Mouse (Mus musculus) forebrain, embryonic 12.5 days (tissue): ENCODE measurements around the gene Leprot. TPM values are rescaled to one million over a fixed set of nuclear protein-coding genes. Genes with fewer than 3 reads are reported as not detected.

Experiments
- ATAC-seq: fragments of 200-750 bp; cut with Nextera tagmentation; 2 replicates; pipeline ENCODE4 v1.8.0; 2017; ENCODE audit warnings: moderate TSS enrichment; ENCODE audit not compliant: low FRiP score
- H3K27ac ChIP-seq: fragments of 300-500 bp; sonication (generic); 2 replicates; pipeline ENCODE4 v1.5.1; 2016; ENCODE audit warnings: mild to moderate bottlenecking
- H3K27me3 ChIP-seq: fragments of 300-500 bp; sonication (generic); 2 replicates; pipeline ENCODE4 v1.6.1; 2016; ENCODE audit warnings: mild to moderate bottlenecking
- H3K36me3 ChIP-seq: fragments of 300-500 bp; sonication (generic); replicated peaks from 2 replicates; pipeline ENCODE4 v1.6.1; 2016; ENCODE audit warnings: mild to moderate bottlenecking
- H3K4me1 ChIP-seq: fragments of 300-500 bp; sonication (generic); 2 replicates; pipeline ENCODE4 v1.6.1; 2016
- H3K4me2 ChIP-seq: fragments of 300-500 bp; sonication (generic); 2 replicates; pipeline ENCODE4 v1.6.1; 2016; ENCODE audit warnings: mild to moderate bottlenecking, moderate library complexity
- H3K4me3 ChIP-seq: fragments of 300-500 bp; sonication (generic); replicated peaks from 2 replicates; pipeline ENCODE4 v1.5.1; 2016; ENCODE audit warnings: mild to moderate bottlenecking
- H3K9ac ChIP-seq: fragments of 300-500 bp; sonication (generic); 2 replicates; pipeline ENCODE4 v1.6.1; 2016; ENCODE audit warnings: mild to moderate bottlenecking
- H3K9me3 ChIP-seq: fragments of 300-500 bp; sonication (generic); 2 replicates; pipeline ENCODE4 v1.6.1; 2016
- WGBS: fragments of 180-500 bp; shearing (Covaris S2); methylation state at CpG from one replicate; pipeline ENCODE4 v1.1.7; 2016; 5-methylcytosine and 5-hydroxymethylcytosine counted together
- polyA plus RNA-seq: library from polyadenylated mRNA; unstranded; fragments of >200 nt; fragmentation: Nextera tagmentation; extraction: Ambion mirVana; gene quantifications from 2 replicates; pipeline ENCODE4 v1.2.1, GENCODE M21; 2016

Leprot gene
- polyA plus RNA-seq, 1 experiment from 2014 or later = 62.8 TPM

DNA sequence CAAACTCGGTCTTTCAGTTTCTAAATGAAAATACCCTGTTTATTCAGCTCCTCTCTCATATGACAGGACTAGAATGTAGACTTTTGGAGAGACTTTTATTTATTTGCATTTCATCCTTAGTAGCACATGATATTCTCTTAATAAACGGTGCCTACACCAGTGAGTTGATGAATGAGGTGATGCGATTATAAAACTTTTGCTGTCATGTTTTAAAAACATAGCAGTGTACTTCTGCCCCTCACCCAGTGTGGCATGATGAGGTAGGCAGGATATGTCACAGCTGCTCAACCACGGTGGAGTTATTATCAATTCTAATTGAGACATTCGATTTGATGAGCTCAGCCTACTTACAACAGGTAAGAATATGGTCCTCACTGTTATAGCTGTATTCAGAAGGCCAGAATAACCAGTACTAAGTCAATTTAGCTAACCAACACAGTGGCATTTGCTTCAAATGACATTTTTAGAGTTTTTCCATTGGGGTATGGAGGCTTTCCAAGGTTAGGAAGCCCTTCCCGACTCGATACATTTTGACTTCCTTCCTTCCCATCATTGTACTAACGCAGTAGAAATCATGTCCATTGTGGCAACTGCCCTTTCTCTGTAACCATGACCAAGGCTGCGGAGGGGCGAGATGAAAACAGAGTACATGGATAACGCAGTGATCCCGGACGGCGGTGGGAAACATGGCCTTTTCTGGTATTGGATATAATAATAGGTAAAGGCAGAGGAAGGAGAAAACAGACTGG lies 53.5 kb downstream of the Leprot start:
- no peak overlapping the region for H3K4me3 ChIP-seq
- no peaks in the 10 kb centered on the region for H3K9me3 ChIP-seq
- H3K27ac ChIP-seq = no peak overlapping the region
- no peak overlapping the region for H3K9ac ChIP-seq
- 92% methylated on average over 14 of the region's 14 CpGs for WGBS
- H3K4me1 ChIP-seq = no peaks in the 10 kb centered on the region
- no peaks in the 10 kb centered on the region for H3K36me3 ChIP-seq
- ATAC-seq = no peak
- H3K27me3 ChIP-seq = no peaks in the 10 kb centered on the region
- no peak overlapping the region for H3K4me2 ChIP-seq

GRCm38 (mm10) chr4:101705325-101705724 lies 57.8 kb downstream of the Leprot start:
- Histone ChIP-seq H3K36me3 (no peaks in the 10 kb centered on the region), H3K9me3 (no peaks in the 10 kb centered on the region), H3K27me3 (no peaks in the 10 kb centered on the region), H3K4me1 (no peaks in the 10 kb centered on the region), H3K4me2 (no peak overlapping the region), H3K4me3 (no peak overlapping the region), H3K9ac (no peak overlapping the region), H3K27ac (no peak overlapping the region)
- WGBS = 90% methylated on average over 9 of the region's 9 CpGs
- no peak for ATAC-seq

- ATAC-seq = no peak
- H3K4me3 ChIP-seq = no peak overlapping the region
- H3K36me3 ChIP-seq = no peaks in the 10 kb centered on the region
- 64% methylated on average over 2 of the region's 2 CpGs for WGBS
- H3K9me3 ChIP-seq = no peaks in the 10 kb centered on the region
- H3K4me2 ChIP-seq = no peak overlapping the region
- H3K27me3 ChIP-seq = no peaks in the 10 kb centered on the region
- H3K27ac ChIP-seq = no peak overlapping the region
- H3K4me1 ChIP-seq = no peaks in the 10 kb centered on the region
- H3K9ac ChIP-seq = no peak overlapping the region
Measured at GRCm38 (mm10) chr4:101707234-101707633, 59.7 kb downstream of the Leprot start.

- Histone ChIP-seq H3K4me2 (no peak overlapping the region), H3K4me3 (no peak overlapping the region), H3K4me1 (no peaks in the 10 kb centered on the region), H3K27ac (no peak overlapping the region), H3K9me3 (no peaks in the 10 kb centered on the region), H3K36me3 (no peaks in the 10 kb centered on the region), H3K9ac (no peak overlapping the region), H3K27me3 (no peaks in the 10 kb centered on the region)
- ATAC-seq = no peak
- WGBS = 76% methylated on average over 3 of the region's 3 CpGs
Measured at GRCm38 (mm10) chr4:101707953-101708352, 60.4 kb downstream of the Leprot start.

Other genes with a start within 250 kb of the Leprot start
- gene Ak4, start 228.4 kb upstream of the Leprot start, polyA plus RNA-seq = 17.8 and 20.5 TPM in 2 replicates
- gene Dnajc6, start 151.1 kb upstream of the Leprot start, polyA plus RNA-seq = 8.7 and 11.0 TPM in 2 replicates
- gene Lepr, start 69.7 kb downstream of the Leprot start, polyA plus RNA-seq = 1.8 and 2.0 TPM in 2 replicates
- gene B020004J07Rik, start 196.3 kb downstream of the Leprot start, polyA plus RNA-seq = not detected in 2 replicates
- not detected in 2 replicates for gene C130073F10Rik, start 246.1 kb downstream of the Leprot start, polyA plus RNA-seq